Mouse (Mus musculus): Measurements from ENCODE around the gene Arid3c. TPM values are rescaled to one million over a fixed set of nuclear protein-coding genes. Genes with fewer than 3 reads are reported as not detected.
"Not testable (repeated sequence)": the region's sequence is repeated elsewhere in the genome, so short reads cannot be mapped to it uniquely, and the experiment has no call there.

Gene Arid3c
- total RNA-seq, 2 experiments from 2014 or later = not detected

- DNase-seq = no peak
These were observed 24.8 kb downstream of the Arid3c start for GRCm38 (mm10) chr4:41705922-41706754.

- no peak for DNase-seq
These were observed 26.3 kb downstream of the Arid3c start for GRCm38 (mm10) chr4:41704651-41705050.

GRCm38 (mm10) chr4:41702226-41702625, 28.7 kb downstream of the Arid3c start:
- DNase-seq = not testable (repeated sequence)

- not testable (repeated sequence) for DNase-seq
These were observed 30.7 kb downstream of the Arid3c start for GRCm38 (mm10) chr4:41700224-41700623.

GRCm38 (mm10) chr4:41699783-41700182, 31.2 kb downstream of the Arid3c start, which contains the start of gene Il11ra1:
Gene Il11ra1 (plus strand): TSS chr4:41699989.
- not testable (repeated sequence) for DNase-seq

GRCm38 (mm10) chr4:41698421-41699016, 32.4 kb downstream of the Arid3c start:
- DNase-seq = peak; percentile 63

GRCm38 (mm10) chr4:41696930-41697841, 33.8 kb downstream of the Arid3c start, which contains the start of gene Cntfr:
Gene Cntfr (minus strand): TSS chr4:41697089.
- peak; percentile 90 for DNase-seq

GRCm38 (mm10) chr4:41696452-41696851, 34.5 kb downstream of the Arid3c start:
- not testable (repeated sequence) for DNase-seq

- not testable (repeated sequence) for DNase-seq
These were observed 35.1 kb downstream of the Arid3c start for GRCm38 (mm10) chr4:41695800-41696199.

GRCm38 (mm10) chr4:41693511-41693910, 37.4 kb downstream of the Arid3c start:
- DNase-seq = not testable (repeated sequence)

GRCm38 (mm10) chr4:41690014-41690413, 40.9 kb downstream of the Arid3c start:
- not testable (repeated sequence) for DNase-seq

GRCm38 (mm10) chr4:41688562-41688961, 42.4 kb downstream of the Arid3c start:
- DNase-seq = not testable (repeated sequence)

- not testable (repeated sequence) for DNase-seq
These were observed 45.0 kb downstream of the Arid3c start for GRCm38 (mm10) chr4:41685882-41686492.

- not testable (repeated sequence) for DNase-seq
These were observed 46.0 kb downstream of the Arid3c start for GRCm38 (mm10) chr4:41684931-41685453.

- DNase-seq = not testable (repeated sequence)
These were observed 46.6 kb downstream of the Arid3c start for GRCm38 (mm10) chr4:41684131-41684930.

- not testable (repeated sequence) for DNase-seq
These were observed 47.6 kb downstream of the Arid3c start for GRCm38 (mm10) chr4:41683303-41683702.

GRCm38 (mm10) chr4:41682789-41683188, 48.2 kb downstream of the Arid3c start:
- DNase-seq = no peak

- no peak for DNase-seq
These were observed 49.0 kb downstream of the Arid3c start for GRCm38 (mm10) chr4:41681947-41682346.

GRCm38 (mm10) chr4:41681176-41681575, 49.8 kb downstream of the Arid3c start:
- DNase-seq = no peak

GRCm38 (mm10) chr4:41679291-41679690, 51.7 kb downstream of the Arid3c start:
- no peak for DNase-seq

- no peak for DNase-seq
These were observed 52.1 kb downstream of the Arid3c start for GRCm38 (mm10) chr4:41678863-41679262.
